Mouse (Mus musculus) megakaryocyte, embryonic 14.5 days (primary cell): ENCODE results near the gene Shf. TPM values are rescaled to one million over a fixed set of nuclear protein-coding genes. Genes with fewer than 3 reads are reported as not detected.
A peak's percentile ranks its signal among the peaks of the same experiment; 100 is the strongest.

ENCODE experiments used
- H3K27me3 ChIP-seq: replicated peaks from 2 replicates; pipeline ENCODE3; 2012; ENCODE audit warnings: inconsistent platforms
- H3K36me3 ChIP-seq: replicated peaks from 2 replicates; pipeline ENCODE3; 2012; ENCODE audit warnings: low read length, inconsistent platforms, mixed read lengths
- H3K4me1 ChIP-seq: 2 replicates; pipeline ENCODE4 v1.6.1; 2012; ENCODE audit warnings: inconsistent platforms
- H3K4me3 ChIP-seq: replicated peaks from 2 replicates; pipeline ENCODE3; 2012; ENCODE audit warnings: moderate library complexity, mild to moderate bottlenecking, inconsistent platforms
- H3K9me3 ChIP-seq: 2 replicates; pipeline ENCODE4 v1.6.1; 2012; ENCODE audit warnings: inconsistent platforms
- FLI1 ChIP-seq: IDR thresholded peaks from 2 replicates; pipeline ENCODE4 v1.6.1; 2012; ENCODE audit warnings: low read length, inconsistent platforms, mixed read lengths
- GATA1 ChIP-seq: IDR thresholded peaks from 3 replicates; pipeline ENCODE4 v1.6.1; 2012; ENCODE audit warnings: mixed read lengths, low read length, inconsistent platforms, borderline replicate concordance
- polyA plus RNA-seq: library from polyadenylated mRNA; stranded (reverse); fragments of >175 nt; gene quantifications from 2 replicates; pipeline ENCODE4 v1.2.3, GENCODE M21; 2012; ENCODE audit warnings: low replicate concordance; ENCODE audit not compliant: insufficient read depth

Shf gene
- polyA plus RNA-seq, 1 experiment = 16.9 TPM

DNA sequence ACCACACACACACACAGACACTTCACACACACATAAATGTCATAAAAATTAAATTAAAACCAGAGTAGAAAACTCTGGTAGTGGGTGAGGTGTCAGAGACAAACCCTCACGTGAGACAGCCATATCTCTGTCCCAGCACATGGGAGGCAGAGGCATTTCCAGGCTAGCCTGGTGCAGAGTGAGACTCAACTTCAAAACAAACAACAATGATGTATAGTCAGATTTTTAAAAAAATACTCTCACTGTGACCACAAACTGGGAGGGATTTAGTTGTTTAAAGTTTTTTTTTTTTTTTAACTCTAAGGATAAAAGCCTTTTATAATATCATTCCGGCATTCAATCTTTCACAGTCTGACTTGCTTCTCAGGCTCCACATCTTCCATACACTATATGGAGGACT, 43.6 kb downstream of the Shf start:
- no peak for TF ChIP-seq GATA1
- TF ChIP-seq FLI1 = no peak
- H3K4me3 ChIP-seq = no peak overlapping the region
- H3K36me3 ChIP-seq = no peaks in the 10 kb centered on the region
- H3K4me1 ChIP-seq = no peaks in the 10 kb centered on the region
- peaks cover 63% of the 10 kb centered on the region for H3K27me3 ChIP-seq
- no peaks in the 10 kb centered on the region for H3K9me3 ChIP-seq

DNA sequence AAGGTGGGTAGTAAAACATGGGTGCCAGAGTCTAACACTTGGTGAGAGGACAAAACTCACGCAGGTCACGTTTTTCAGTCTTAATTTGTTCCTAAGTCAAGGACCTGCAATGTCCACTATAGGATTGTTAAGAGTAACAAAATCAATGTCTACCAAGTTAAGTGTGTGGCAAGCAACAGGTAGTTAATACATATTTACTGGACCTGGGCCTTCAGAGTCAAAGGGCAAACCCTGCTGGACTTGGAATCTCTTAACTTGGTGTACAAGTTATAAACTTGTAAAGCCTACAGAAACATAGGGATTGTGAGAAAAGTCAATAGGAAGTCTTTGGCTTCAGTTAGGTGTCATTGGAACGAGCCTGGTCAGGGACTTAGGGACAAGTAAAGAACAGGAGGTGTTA, 44.4 kb downstream of the Shf start:
- Histone ChIP-seq H3K9me3 (no peaks in the 10 kb centered on the region), H3K4me1 (no peaks in the 10 kb centered on the region), H3K36me3 (no peaks in the 10 kb centered on the region), H3K4me3 (no peak overlapping the region), H3K27me3 (peaks cover 58% of the 10 kb centered on the region)
- no peak for TF ChIP-seq FLI1
- TF ChIP-seq GATA1 = no peak

DNA sequence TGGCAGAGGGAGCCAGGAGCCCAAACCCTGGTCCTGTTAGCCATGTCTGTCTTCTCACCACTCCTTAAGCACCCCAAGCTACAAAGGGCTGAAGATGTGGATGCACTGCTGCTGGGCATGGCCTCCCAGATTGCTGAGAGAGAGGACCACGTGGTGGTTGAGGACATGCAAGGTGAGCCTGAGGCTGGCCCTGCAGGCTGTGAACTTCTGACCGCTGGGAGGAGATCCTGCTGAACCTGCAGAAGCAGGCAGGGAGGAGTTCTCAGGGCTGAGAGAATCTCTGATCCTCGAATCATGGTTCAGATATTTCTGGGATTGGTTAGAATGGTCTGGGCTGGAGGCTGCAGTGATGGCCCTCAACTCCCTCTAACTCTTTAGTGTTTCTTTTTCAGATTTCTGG, 45.0 kb downstream of the Shf start:
- no peaks in the 10 kb centered on the region for H3K36me3 ChIP-seq
- no peak for TF ChIP-seq FLI1
- TF ChIP-seq GATA1 = no peak

DNA sequence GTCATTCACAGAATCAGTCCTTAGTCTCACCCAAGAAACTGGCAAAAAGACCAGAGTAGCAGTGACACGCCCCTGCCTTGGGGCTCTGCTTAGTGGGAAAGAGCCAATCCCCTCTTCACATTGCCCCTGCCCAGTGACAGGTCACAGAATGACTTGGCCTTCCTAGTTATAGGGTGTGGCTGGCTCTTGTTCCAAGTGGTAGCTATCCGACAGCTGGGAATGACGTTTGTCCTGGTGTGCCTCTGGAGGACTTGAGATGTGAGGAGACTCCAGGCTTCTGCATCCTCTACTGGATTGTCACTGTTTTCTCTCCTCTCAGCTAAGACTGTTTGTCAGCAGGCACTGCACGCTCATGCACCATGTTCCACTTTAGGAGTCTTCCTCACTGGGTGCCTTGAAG, 51.6 kb downstream of the Shf start:
- Histone ChIP-seq H3K9me3 (no peaks in the 10 kb centered on the region), H3K4me1 (peaks cover 11% of the 10 kb centered on the region), H3K4me3 (no peak overlapping the region), H3K27me3 (peaks cover 74% of the 10 kb centered on the region), H3K36me3 (no peaks in the 10 kb centered on the region)
- TF ChIP-seq FLI1 (no peak), GATA1 (no peak)

More for the DNA sequence above, 45.0 kb downstream of the Shf start:
- Histone ChIP-seq H3K4me3 (no peak overlapping the region), H3K9me3 (no peaks in the 10 kb centered on the region), H3K27me3 (peaks cover 58% of the 10 kb centered on the region), H3K4me1 (no peaks in the 10 kb centered on the region)

DNA sequence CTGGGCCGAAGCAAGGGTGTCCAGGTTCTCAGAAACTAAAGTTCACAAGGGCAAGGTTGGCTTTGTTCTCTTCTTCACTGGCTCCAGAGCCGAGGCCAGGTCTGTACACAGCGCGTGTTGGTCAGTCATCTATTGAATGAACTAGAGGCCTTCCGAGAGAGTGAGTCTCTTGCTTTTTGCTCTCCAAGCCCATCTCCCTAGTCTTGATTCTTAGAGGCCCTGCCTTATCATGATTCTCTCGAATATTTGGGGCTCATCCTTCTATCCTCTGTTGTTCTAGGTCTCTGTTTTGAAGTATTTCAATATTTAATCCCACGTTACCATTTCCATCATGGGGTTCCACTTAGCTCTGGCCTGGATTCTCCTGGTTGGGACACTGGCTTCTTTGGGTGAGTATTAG, 53.6 kb downstream of the Shf start, which contains the start of gene Duox1:
Gene Duox1 (plus strand): TSS at position 301 of the 400 bp plus-strand sequence.
- Histone ChIP-seq H3K27me3 (peaks cover 84% of the 10 kb centered on the region), H3K4me1 (peaks cover 19% of the 10 kb centered on the region), H3K4me3 (no peak within 1 kb of the TSS), H3K36me3 (no peaks in the 10 kb centered on the region), H3K9me3 (no peaks in the 10 kb centered on the region)
- no peak for TF ChIP-seq FLI1
- no peak for TF ChIP-seq GATA1

DNA sequence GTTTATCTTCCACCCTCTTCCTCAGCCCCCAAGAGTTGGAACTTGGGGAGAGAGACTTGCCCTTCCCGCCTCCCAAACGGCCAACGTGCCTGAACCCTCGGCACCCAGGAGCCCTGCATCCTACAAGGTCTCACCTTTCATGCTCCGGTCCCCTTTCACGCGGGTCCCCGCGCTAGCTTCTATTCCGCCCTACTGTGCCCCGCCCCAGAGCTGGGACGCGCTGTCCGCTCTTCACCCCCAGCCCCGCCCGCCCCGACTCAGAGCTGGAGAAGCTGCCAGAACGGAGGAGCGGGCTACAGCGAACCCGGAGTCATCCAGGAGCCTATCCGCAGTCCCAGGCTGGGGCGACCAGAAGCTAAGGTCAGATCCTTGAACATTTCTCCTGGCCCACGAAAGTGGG, 55.4 kb downstream of the Shf start, which contains the start of gene Duoxa1:
Gene Duoxa1 (minus strand): TSS at position 195 of the 400 bp plus-strand sequence.
- peaks cover 90% of the 10 kb centered on the region for H3K27me3 ChIP-seq
- H3K4me1 ChIP-seq = peaks cover 19% of the 10 kb centered on the region
- peak within 1 kb of the TSS; percentile 81 for H3K4me3 ChIP-seq
- TF ChIP-seq FLI1 (no peak), GATA1 (no peak)
- no peaks in the 10 kb centered on the region for H3K9me3 ChIP-seq
- no peaks in the 10 kb centered on the region for H3K36me3 ChIP-seq

DNA sequence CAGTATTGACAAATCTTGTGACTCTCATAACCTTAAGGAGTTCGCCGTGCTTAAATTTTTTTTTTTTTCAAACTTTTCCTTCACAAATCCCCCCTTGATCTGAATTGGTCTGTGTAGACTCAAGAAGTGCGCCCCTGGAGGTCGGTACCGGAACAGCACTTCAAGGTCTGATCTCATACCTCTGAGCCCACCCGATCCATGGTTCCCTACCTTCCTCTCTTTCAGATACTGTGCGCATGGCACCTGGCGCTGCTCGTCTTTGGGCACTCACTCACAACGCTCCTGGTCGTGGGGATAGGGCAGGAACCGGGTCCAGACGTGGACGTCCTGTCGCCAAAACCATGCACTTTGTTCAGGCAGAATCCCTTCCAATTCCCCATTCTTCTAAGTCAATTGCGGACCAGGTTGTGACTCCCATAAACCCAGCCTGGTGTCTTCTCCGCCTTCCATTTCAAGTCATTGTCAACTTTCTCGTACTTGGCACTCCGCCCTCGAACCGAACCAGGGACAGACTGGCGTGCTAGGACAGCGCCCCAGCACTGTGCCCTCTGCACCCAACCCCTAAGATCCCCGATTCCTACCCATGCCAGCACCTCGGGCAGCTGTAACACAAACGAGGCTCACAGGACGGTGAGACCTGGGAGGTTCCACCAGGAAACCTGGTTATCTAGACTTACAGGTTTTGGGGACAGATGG, 56.1 kb downstream of the Shf start:
- Histone ChIP-seq H3K4me3 (peak overlapping the region; percentile 81), H3K9me3 (no peaks in the 10 kb centered on the region), H3K27me3 (peaks cover 90% of the 10 kb centered on the region), H3K4me1 (peaks cover 19% of the 10 kb centered on the region), H3K36me3 (no peaks in the 10 kb centered on the region)
- TF ChIP-seq GATA1 = no peak
- TF ChIP-seq FLI1 = no peak

DNA sequence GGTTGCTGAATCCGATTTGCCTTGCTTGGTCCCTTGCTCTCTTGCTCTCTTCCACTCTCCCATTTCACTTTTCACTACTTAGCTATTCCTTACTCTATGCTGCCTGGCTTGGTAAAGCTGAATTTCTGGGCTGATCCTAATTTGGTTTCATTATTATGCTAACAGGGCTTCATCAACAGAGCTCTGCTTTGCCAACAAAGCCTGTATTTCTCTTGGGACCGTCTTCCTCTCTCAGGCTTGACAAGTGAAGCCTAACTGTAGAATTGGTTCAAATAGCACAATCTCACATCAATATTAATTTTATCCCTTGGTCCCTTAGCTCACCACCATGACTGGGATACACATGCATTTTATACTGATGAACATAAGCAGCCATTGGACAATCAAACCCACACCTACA, 57.4 kb downstream of the Shf start:
- H3K36me3 ChIP-seq = no peaks in the 10 kb centered on the region
- H3K9me3 ChIP-seq = no peaks in the 10 kb centered on the region
- peak overlapping the region; percentile 46 for H3K4me3 ChIP-seq
- peaks cover 22% of the 10 kb centered on the region for H3K4me1 ChIP-seq
- peaks cover 90% of the 10 kb centered on the region for H3K27me3 ChIP-seq
- TF ChIP-seq GATA1 = no peak
- no peak for TF ChIP-seq FLI1

DNA sequence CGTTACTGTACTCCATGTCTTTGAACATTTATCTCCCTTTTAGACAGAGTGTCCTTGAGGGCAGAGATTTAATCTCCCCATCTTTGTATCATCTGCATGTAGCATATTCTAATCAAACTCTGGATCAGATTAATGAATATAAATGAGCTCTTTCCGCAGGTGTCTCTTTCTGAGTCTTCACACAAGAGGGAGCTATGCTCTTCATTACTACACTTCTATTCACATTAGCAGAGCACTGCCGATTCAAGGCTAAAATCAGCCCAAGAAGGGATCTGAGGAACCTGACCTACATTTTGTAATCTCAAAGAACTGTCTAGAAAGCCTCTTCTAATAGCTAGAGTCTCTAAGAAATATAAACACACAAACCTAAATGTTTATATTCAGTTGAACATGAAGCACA, 59.3 kb downstream of the Shf start:
- no peak for TF ChIP-seq GATA1
- no peak for TF ChIP-seq FLI1
- Histone ChIP-seq H3K4me3 (no peak overlapping the region), H3K4me1 (peaks cover 26% of the 10 kb centered on the region), H3K27me3 (peaks cover 93% of the 10 kb centered on the region), H3K36me3 (no peaks in the 10 kb centered on the region), H3K9me3 (no peaks in the 10 kb centered on the region)

DNA sequence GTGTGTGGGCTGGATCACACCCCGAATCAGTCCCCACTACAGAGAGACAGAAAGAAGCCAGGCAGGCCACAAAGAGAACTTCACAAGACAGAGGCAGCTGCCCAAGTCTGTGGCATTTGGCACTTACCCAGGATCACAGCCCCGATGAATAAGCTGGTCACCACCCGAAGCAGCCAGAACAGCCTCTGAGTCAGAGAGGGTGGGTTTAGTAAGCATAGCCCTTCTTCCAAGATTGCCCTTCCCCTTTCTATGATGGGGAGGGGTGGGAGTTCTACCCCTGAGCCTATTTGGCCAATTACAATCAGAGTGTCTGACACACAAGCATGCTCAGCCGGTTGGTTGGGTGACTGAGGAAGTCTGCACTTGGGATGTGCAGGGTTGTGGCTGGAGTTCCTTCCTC, 62.8 kb downstream of the Shf start:
- H3K27me3 ChIP-seq = peaks cover 92% of the 10 kb centered on the region

More for the DNA sequence above, 62.8 kb downstream of the Shf start:
- Histone ChIP-seq H3K36me3 (no peaks in the 10 kb centered on the region), H3K4me3 (no peak overlapping the region), H3K9me3 (no peaks in the 10 kb centered on the region), H3K4me1 (peaks cover 27% of the 10 kb centered on the region)
- TF ChIP-seq FLI1 = no peak
